Mouse (Mus musculus) midbrain, embryonic 13.5 days (tissue): ENCODE results near the gene Lsm3. TPM values are rescaled to one million over a fixed set of nuclear protein-coding genes. Genes with fewer than 3 reads are reported as not detected.

Experiments
- ATAC-seq: fragments of 200-750 bp; cut with Nextera tagmentation; 2 replicates; pipeline ENCODE4 v1.8.0; 2017; ENCODE audit warnings: mild to moderate bottlenecking, moderate TSS enrichment, moderate library complexity
- H3K27ac ChIP-seq: fragments of 300-500 bp; sonication (generic); 2 replicates; pipeline ENCODE4 v1.5.1; 2015; ENCODE audit warnings: inconsistent platforms, mild to moderate bottlenecking, moderate library complexity
- H3K27me3 ChIP-seq: fragments of 300-500 bp; sonication (generic); 2 replicates; pipeline ENCODE4 v1.6.1; 2015; ENCODE audit warnings: mild to moderate bottlenecking, inconsistent platforms
- H3K36me3 ChIP-seq: fragments of 300-500 bp; sonication (generic); 2 replicates; pipeline ENCODE4 v1.6.1; 2015; ENCODE audit warnings: mild to moderate bottlenecking, inconsistent platforms
- H3K4me1 ChIP-seq: fragments of 300-500 bp; sonication (generic); replicated peaks from 2 replicates; pipeline ENCODE4 v1.6.1; 2015; ENCODE audit warnings: inconsistent platforms
- H3K4me2 ChIP-seq: fragments of 300-500 bp; sonication (generic); replicated peaks from 2 replicates; pipeline ENCODE4 v1.6.1; 2015; ENCODE audit warnings: moderate library complexity, mild to moderate bottlenecking, inconsistent platforms
- H3K4me3 ChIP-seq: fragments of 300-500 bp; sonication (generic); replicated peaks from 2 replicates; pipeline ENCODE4 v1.5.1; 2015; ENCODE audit warnings: mild to moderate bottlenecking, inconsistent platforms
- H3K9ac ChIP-seq: fragments of 300-500 bp; sonication (generic); replicated peaks from 2 replicates; pipeline ENCODE4 v1.6.1; 2015; ENCODE audit warnings: mild to moderate bottlenecking, inconsistent platforms
- H3K9me3 ChIP-seq: fragments of 300-500 bp; sonication (generic); 2 replicates; pipeline ENCODE4 v1.6.1; 2016; ENCODE audit warnings: mild to moderate bottlenecking, inconsistent platforms
- WGBS: fragments of 180-500 bp; shearing (Covaris S2); methylation state at CpG from one replicate; pipeline ENCODE4 v1.1.7; 2015; 5-methylcytosine and 5-hydroxymethylcytosine counted together
- polyA plus RNA-seq: library from polyadenylated mRNA; unstranded; fragments of >200 nt; fragmentation: Nextera tagmentation; extraction: Ambion mirVana; gene quantifications from 2 replicates; pipeline ENCODE4 v1.2.1, GENCODE M21; 2015

Gene Lsm3
- polyA plus RNA-seq, 1 experiment from 2014 or later, result 201 TPM

DNA sequence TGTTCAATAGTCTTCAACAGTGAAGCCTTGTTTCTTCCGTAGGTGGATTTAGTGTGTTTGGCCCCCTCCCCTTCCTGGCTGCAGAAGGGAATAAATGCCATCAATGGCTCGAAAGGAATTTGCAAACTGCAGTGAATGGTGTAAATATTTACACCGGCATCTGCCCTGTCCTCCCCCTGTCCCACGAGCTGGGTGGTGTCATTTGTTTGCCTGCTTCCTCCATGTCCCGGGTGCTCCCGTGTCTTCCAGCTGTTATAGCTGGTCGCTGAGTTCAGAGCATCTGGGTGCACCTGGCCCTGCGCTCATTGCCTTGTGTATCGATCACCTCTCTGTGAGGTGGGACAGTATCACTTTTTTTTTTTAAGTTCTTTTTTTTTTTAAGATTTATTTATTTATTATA, 50.7 kb downstream of the Lsm3 start:
- no peak overlapping the region for H3K27ac ChIP-seq
- H3K4me3 ChIP-seq, result no peak overlapping the region
- H3K9me3 ChIP-seq, result no peaks in the 10 kb centered on the region
- H3K36me3 ChIP-seq, result no peaks in the 10 kb centered on the region
- 84% methylated on average over 9 of the region's 9 CpGs for WGBS
- H3K4me2 ChIP-seq, result no peak overlapping the region
- H3K27me3 ChIP-seq, result no peaks in the 10 kb centered on the region
- H3K9ac ChIP-seq, result no peak overlapping the region
- H3K4me1 ChIP-seq, result no peaks in the 10 kb centered on the region
- ATAC-seq, result no peak

Other genes with a start within 250 kb of the Lsm3 start
- gene Wnt7a, start 104.6 kb upstream of the Lsm3 start, polyA plus RNA-seq, result 9.4 and 9.9 TPM in 2 replicates
- gene Chchd4, start 42.4 kb upstream of the Lsm3 start, polyA plus RNA-seq, result 28.1 and 28.6 TPM in 2 replicates
- 48.4 and 49.4 TPM in 2 replicates for gene Tmem43, start 42.2 kb upstream of the Lsm3 start, polyA plus RNA-seq
- gene Xpc, start within 50 bp of the Lsm3 start, polyA plus RNA-seq, result 22.9 and 23.9 TPM in 2 replicates
- gene Slc6a6, start 168.1 kb downstream of the Lsm3 start, polyA plus RNA-seq, result 84.4 and 89.8 TPM in 2 replicates